Mouse (Mus musculus) B cell, adult 2 months (primary cell): Measurements from ENCODE around the gene Mroh2a.

ENCODE experiments used
- DNase-seq, 2 experiments: peaks; one replicate each; pipeline ENCODE4 v3.0.0; 2022

Gene Mroh2a

DNA sequence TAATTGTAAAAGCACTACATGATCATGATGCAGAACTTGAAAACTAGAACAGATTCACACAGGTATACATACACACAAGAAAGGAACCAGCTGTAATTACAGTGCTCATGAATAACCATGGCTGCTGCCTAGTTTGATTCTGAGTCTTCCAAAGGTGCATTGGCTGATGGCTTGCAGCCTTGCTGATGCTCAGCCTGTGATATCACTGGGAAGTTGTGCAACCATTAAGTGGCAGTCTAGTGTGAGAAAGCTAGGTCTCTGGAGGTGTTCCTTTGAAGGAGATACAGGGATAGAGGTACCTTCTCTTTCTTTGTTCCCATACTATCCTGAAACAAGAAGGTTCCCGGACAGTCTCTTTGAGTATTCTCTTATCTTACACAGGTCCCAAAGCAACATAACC lies 7.7 kb upstream of the Mroh2a start:
- no peak for DNase-seq

DNA sequence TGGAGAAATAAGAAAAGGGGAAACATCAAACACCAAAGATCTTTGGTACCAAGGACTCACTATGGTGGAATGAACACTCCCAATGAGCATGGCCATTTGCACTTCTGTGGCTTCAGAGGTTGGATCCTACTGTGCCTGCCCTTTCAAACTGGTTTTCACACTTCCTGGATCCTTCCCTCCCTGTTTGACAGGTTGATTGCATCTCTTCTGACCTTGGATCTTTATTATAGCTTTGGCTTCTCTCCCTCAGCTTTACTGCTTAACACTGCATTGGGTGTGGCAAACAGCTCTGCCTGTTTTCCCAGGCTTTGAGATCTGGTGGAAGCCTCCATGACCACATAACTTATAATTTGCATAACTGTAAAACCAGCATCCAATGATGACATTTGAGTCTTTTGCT lies 6.5 kb upstream of the Mroh2a start:
- DNase-seq = no peak

DNA sequence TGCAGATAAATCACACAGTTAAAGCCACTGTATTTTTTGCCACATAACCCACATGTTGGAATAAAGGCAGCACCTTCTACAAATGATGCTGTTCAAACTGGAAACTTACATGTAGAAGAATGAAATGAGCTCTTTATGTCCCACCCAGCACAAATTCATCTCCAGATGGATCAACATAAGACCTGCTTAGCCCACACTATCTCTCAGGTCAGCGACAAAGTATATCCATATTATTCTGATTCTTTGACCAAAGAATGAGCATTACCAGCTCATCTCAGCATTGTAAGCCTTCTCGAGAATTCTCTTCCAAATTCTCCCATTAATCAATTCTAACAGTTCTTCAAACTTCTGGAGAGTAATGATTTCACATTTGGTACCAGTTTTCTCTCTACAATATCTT lies 4.6 kb upstream of the Mroh2a start:
- DNase-seq = no peak

DNA sequence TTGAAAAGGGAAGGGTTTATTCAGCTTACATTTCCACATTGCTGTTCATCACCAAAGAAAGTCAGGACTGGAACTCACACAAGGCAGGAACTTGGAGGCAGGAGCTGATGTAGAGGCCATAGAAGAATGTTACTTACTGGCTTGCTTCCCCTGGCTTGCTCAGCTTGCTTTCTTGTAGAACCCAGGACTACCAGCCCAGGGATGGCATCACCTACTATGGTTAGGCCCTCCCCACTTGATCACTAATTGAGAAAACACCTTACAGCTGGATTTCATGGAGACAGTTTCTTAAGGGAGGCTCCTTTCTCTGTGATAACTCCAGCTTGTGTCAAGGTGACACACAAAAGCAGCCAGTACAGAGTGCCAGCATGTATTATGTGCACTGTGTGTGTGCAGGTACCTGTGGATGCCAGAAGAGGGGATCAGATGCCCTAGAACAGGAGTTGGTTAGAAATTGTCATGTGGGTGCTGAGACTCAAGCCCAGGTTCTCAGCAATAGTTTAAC lies 3.7 kb upstream of the Mroh2a start:
- DNase-seq = peak in 1 of 2 experiments; percentile 8

DNA sequence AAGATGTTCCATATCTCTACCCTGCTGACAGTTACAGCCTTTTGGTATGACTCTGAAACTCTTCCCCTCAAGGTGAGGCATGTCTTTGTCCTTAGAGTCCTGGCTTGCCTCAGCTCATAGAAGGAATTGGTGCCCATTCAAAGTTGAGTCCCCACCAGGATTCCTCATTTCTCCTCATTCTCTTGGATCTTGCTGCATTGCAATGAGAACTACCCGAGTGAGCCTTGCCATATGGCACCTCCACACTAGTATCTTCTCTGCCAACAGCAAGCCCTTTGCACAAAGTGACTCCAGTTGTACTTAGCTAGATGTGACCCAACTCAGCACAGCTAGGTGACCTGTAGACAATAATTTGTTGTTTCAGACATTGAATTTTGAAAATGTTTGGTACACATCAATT lies 3.2 kb upstream of the Mroh2a start:
- DNase-seq = peak in 1 of 2 experiments; percentile 8

DNA sequence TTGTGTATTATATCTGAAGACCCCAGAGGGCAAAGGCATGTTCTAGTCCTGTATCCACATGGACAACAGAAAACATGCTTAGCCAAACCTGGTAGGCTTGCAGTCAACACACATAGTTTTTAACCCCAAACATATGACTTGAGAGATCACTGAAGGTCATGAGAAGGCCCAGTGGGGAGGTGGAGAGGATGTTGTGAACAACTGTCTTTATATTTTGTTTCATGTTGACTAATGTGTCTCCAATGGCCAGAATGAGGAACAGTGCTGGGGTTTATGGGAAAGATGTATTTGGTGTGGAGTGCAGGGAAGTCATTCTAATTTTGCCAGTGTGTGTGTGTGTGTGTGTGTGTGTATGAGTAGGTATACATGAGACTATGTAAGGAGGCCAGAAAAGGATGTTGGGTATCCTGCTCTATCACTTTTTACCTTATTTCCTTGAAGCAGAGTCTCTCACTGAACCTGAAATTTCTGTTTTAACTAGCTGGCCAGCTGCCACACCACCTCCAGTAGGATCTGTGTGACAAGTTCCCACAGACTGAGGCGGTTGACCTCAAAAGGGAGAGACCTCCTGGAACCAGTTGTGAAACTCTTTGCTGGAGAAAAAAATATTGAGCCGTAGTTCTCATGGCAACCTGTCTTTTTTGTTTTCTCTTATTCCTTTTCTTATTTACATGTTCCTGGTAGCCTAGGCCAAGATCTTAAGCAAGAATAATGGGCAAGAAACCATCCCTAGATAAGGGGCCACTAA lies 2.6 kb upstream of the Mroh2a start:
- no peak for DNase-seq

DNA sequence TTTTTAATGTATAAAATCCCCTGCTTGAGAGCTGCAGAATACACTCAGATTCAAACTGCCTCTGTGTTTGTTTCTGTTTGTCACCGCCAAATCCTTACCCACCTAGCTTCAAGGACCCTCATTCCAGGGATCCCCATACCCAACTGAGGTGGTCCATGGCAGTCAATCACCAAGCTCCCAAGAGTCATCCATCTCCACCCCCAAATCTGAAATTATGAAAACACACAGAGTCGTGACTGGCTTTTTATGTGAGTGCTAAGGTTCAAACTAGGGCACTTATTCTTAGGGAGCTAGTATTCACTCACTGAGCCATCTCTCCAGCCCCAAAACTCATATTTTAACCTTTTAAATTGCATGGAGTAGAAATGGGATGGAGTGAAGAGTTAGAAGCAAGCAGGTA lies 1.5 kb upstream of the Mroh2a start:
- DNase-seq = peak in 1 of 2 experiments; percentile 2

DNA sequence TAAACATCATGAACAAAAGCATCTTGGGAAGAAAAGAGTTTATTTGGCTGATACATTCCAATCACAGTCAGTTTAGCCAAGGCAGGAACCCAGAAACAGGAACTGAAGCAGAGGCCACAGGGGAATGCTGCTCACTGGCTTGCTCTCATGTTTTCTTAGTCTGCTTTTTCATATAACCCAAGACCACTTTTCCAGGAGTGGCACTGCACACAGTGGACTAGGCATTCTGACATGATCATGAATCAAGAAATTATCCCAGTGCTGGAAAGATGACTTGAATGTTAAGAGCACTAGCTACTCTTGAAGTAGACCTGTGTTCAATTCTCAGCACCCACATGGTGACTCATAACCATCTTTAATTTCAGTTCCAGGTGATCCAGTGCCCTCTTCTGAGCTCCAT lies 1.0 kb upstream of the Mroh2a start:
- DNase-seq = peak in 1 of 2 experiments; percentile 1

DNA sequence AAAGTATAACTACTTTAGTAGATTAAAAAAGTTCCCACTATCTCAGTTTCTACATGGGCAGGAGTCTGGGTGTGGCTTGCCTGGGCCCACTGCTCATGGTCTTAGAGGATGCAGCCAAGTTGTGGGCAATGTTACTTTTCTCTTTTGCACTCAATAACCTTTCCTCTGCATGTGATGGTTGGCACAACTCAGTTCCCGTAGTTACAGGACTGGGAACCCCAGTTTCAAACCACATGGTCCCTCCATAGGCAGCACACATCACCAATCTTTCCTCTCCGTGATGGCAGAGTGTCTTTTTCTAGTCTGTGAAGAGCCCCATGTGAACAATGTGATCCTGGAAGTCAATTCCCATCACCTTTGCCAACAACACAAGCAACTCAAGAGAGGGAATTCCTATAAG lies 696 bp downstream of the Mroh2a start:
- DNase-seq = no peak

DNA sequence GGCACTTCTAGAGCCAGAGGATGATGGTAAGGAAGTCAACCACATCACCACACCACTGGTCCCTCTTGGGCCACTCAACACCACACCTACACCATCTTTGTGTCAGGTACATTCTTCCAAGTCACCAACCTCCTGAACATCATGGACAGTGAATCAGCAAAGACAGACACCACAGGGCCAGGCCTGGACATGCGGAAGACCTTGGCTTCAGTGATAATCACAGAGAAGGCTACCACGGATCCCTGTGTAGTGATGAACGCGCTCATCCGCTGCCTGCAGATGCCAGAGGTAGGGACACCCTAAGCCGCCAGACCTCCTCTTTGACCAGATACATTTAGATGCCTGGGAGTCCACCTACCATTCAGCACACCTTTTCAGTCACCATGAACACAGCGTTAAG lies 1.3 kb downstream of the Mroh2a start:
- DNase-seq = no peak

DNA sequence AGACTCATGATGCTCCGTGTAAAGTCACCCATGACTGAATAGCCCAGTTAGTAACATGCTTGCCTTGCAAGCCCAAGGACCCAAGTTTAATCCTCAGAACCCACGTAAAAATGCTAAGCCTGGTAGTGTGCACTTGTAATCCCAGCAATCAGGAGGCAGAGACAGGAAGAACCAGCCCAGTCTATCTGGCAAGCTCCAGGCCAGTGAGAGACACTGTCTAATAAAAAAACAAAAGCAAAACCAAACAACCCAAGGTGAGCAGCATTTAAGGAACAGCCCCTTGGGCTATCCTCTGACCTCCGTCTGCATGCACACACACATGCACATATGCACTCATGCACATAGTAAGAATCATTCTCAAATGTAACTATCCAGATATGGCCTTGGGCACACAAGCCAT lies 2.8 kb downstream of the Mroh2a start:
- DNase-seq = no peak

DNA sequence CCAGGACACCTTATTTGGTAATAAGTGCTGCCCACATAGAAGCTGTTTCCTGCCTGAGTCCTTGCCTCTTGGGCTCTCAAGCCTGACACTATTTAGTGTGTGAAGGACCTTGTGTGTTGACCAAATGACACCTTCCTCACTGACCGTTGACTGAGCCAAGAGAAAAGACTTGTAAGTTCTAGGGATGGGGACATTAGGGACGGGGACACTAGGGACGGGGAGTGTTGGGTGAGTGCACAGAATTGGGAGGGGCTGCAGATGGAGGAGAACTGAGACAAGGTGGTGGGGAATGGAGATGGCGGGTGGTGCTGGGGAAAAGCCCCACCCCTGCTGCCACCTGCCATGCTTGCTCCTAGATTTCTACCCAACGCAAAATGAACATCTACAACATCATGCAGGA lies 3.2 kb downstream of the Mroh2a start:
- no peak for DNase-seq

DNA sequence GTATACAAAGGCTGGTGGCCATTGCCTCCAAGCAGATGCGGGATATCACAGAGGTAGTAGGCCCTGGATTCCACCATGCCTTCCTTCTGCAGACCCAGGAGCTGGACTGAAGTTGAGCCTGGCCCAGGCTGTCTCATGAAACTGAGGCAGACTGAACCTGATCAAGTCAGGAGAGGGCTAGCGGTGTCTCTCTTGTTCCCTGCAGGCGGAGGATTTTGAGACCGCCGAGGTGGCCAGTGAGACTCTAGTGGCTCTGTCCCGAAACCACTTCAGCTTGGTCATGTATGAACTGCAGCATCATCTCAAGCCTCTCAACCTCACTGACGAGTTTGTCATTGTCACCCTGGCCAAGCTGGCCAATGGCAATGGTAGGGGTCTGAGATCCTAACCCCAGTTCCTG lies 3.6 kb downstream of the Mroh2a start:
- DNase-seq = no peak

DNA sequence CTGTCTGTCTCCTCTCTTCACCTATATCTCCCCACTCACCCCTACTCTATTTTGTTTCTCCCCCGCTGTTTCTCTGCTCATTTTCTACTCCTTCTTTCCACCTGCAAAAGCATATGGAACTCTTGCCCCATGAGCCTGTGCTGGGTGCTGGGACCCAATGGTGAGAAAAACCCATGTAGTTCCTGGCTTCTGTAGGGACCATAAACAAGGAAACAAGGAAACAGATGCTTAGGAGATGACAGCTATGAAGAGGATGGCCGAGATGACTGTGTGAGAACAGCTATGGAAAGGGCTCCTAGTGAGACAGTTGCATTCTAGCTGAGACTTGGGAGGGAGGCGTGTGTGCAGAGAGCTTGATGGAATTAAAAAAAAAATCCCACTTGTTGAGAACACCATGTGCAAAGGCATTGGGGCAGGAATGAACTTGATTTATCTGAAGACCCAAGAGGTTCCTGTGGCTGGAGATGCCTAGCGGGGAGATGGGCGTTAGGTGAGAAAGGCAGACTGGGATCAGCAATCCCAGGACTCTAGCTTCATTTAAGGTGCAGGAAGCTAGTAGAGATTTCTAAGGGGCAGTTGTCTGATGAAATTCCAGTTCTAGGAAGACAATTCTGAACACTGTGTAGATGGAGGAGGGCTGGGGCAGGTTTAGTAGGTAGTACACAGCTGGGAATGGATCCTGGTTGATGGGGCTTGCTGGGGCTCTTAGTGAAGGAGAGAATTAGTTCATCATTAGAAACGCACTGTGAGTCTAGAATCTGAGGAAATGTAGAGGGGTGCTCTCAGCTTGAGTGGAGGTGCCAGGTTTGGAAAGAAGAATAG lies 4.4 kb downstream of the Mroh2a start:
- no peak for DNase-seq

DNA sequence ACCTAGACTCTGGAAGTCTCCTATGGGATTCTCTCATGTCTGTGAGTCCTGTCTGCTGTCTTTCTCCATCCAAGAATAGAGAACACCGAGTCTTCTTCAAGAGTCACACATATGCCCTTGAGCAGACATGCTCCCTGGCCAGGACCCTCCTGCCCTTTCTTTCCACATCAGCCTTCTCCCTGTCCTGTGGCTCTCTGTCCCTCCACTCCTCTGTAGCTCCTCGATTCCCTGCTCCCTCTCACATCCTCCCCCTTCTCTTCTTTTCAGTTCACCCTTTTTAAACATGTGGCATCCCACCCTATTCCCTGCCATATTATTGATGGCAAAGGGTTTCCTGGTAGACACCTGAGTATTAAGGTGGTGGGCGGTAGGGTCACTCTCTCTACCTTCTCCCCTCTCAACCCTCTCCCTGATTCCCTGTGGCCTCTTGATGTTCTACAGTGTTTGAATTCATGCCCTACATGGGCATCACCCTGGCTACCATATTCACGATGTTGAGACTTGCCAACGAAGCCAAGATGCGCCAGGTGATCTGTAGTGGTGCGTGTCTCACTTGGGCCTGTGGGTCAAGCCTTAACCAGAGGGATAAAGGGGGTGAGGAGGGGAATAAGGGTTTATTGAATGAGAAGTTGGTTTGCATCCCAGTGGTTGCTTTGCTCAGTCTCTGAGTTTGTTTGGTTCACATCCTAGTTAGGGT lies 5.2 kb downstream of the Mroh2a start:
- DNase-seq = no peak

DNA sequence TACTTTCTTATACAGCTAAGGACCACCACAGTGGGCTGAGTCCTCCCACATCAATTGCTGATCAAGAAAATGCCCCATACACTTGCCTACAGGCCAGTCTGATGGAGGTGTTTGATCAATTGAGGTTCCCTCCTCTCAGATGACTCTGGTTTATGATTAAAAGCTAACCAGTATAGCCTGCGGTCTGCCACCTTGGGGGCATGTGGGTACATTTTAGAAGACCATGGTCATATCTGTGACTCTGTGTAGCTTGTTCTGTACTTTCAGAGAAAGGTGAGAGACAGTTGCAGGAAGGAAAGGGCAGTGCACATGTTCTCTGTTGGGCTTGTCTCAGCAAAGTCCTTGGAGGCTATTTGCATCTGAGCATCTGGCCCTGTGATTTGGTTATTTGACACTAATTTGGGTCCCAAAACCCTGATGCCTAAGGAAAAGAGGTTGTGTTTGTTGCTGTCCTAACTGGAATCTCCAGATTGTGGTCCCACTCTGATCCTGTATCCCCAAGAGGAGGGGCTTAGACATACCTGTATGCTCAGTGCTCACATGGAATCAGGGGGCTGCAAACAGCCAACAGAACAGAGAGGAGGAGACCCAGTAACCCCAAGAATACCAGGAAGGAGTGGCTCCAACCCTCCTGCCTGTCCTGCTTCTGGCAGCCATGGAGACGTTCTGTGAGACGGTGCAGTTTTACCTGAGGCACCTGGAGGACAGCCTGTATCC lies 6.0 kb downstream of the Mroh2a start:
- no peak for DNase-seq

DNA sequence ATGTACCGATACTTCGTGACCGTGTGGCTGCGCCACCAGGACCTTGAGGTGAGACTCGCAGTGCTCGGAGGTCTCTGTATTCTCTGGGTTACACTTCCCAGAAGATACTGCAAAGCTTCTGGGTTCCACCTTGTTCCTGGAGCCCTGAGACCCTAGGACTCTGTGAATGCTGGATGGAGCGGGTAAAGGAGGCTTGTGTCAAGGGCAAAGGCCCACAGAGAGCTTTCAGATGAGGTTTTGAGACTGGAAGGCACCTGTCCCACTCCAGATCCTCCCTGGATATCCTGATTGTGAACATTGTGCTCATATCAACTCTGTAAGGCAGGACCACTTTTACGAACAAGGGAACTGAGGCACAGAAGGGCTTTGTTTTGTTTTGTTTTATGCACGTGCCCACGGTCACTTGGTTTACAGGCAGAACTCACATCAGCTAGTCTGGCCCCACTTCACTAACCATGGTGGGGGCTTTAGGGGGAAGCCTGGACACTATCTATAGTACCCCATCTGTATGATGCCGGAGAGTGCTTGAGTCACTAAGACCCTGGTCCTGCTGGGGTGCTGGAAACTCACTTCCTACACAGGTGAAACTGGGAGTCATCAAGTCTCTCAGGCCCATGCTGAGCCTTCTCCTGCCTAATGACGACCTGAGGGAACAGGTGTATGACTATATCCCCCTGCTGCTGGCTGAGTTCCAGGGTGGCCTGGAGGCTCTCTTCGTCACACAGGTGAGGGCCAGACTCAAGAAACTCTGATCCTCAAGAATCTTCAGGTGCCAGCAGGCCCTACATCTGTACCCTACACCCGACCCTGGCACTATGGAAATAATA lies 6.8 kb downstream of the Mroh2a start:
- DNase-seq = no peak

DNA sequence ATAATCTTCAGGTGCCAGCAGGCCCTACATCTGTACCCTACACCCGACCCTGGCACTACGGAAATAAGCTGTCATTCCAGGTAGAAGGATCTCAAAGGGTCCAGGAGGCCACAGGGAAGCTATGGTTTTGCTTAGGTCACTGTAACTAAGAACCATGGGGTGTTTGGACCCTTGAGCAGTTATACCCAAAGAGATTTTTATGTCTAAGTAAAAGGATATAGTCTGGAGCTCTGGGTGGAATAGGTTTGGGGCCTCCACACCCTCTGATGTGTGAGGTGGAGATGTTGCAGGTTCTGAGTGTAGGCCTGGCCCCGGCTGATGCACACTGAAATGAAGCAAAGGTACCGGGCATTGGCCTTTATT lies 7.4 kb downstream of the Mroh2a start:
- no peak for DNase-seq

DNA sequence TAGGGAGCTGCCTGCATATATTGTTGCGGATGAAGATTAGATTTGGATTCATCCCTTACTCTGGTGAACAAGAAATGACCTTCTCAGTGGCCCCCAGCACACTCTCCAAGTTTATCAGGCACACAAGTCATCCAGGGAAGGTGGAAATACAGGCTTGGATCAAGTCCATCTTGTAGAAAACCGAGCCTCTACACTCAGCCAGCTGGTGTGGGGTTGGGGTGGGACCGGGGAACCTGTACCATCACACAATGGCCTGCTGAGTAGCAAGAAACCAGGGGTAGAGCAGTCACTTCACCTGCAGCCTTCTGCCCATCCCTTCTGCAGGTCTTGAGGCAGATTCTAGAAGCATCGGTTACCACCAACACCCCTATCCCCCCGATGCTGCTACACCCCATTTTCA lies 7.9 kb downstream of the Mroh2a start:
- no peak for DNase-seq

DNA sequence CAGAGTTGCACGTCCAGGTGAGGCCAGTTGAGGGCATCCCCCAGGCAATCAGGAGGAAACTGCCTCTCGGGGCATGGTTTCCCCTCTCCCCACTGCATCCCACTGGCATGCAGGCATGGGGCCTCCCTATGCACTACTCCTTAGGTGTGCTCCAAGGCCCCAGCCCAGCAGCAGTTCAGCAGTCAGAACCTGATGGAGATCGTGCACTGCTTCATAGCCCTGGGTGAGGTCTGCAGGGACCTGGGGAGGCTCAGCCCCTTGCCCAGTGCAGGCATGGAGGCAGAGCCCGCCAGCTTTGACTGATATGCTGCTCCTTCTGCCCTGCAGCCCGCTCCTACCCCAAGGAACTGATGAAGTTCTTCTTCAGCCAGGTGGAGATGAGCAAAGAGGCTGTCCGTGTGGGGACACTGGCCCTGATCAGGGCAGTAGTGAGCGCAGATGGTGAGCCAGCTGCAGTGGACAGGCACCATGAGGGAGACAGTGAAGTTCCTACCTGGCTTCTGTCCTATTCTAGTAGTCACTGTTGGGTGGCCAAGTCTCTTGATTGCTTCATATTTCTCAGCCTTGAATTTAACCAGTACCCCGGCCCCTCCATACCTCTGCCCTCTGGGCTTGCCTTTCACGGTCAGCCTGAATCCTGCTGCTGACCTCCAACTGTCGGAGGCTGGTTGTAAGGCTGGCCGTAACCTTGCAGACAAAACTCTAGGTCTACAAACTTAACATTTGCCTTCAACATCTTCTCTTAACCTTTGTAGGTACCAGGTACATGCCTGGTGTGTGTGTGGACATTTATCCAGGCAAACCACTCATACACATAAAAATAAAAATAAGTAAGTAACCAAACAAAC lies 8.5 kb downstream of the Mroh2a start:
- DNase-seq = no peak

DNA sequence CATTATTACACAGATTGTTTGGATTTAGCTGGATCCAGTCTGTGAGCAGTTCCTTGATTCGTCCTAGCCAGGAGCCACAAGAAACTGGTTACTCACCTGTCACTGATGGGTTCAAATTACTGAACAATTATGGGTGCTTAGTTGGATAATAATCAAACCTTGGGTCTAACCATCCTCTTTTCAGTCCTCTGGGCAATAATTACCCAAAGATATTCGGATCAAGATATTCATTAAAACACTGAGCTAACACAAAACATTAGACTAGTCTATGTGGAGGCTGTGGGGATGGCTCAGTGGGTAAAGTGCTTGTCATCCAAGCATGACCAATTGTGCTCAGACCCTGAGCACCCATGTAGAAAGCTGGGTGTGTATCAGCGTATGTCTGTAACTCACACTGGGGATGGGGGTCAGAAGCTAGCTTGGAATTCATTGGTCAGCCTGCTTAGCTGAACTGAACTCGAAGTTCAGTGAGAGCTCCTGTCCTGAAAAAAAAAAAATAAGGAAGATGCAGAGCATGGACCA lies 9.2 kb downstream of the Mroh2a start:
- DNase-seq = no peak
